Mouse (Mus musculus): ENCODE data around the gene Gm37240.

The Gm37240 gene

GRCm38 (mm10) chr3:85679312-85679933 lies 207.9 kb downstream of the Gm37240 start:
- no peak for DNase-seq (ENCODE audit: low spot score)

GRCm38 (mm10) chr3:85677952-85678351 lies 209.4 kb downstream of the Gm37240 start:
- no peak for DNase-seq (ENCODE audit: low spot score)

GRCm38 (mm10) chr3:85677133-85677532 lies 210.2 kb downstream of the Gm37240 start:
- no peak for DNase-seq (ENCODE audit: low spot score)

GRCm38 (mm10) chr3:85669844-85670243 lies 217.5 kb downstream of the Gm37240 start:
- DNase-seq (ENCODE audit: low spot score): no peak

GRCm38 (mm10) chr3:85667683-85668082 lies 219.6 kb downstream of the Gm37240 start:
- DNase-seq (ENCODE audit: low spot score): no peak

- no peak for DNase-seq (ENCODE audit: low spot score)
Observed at GRCm38 (mm10) chr3:85666736-85667135, 220.6 kb downstream of the Gm37240 start.

- no peak for DNase-seq (ENCODE audit: low spot score)
Observed at GRCm38 (mm10) chr3:85666166-85666565, 221.2 kb downstream of the Gm37240 start.

- DNase-seq (ENCODE audit: low spot score): no peak
Observed at GRCm38 (mm10) chr3:85664591-85665171, 222.6 kb downstream of the Gm37240 start.

- no peak for DNase-seq (ENCODE audit: low spot score)
Observed at GRCm38 (mm10) chr3:85663826-85664225, 223.5 kb downstream of the Gm37240 start.

GRCm38 (mm10) chr3:85661926-85662813 lies 225.1 kb downstream of the Gm37240 start:
- DNase-seq (ENCODE audit: low spot score): no peak

GRCm38 (mm10) chr3:85659681-85660080 lies 227.6 kb downstream of the Gm37240 start:
- DNase-seq (ENCODE audit: low spot score): no peak

GRCm38 (mm10) chr3:85655538-85655937 lies 231.8 kb downstream of the Gm37240 start:
- DNase-seq (ENCODE audit: low spot score): no peak

- peak; percentile 37 for DNase-seq (ENCODE audit: low spot score)
Observed at GRCm38 (mm10) chr3:85652727-85653665, 234.3 kb downstream of the Gm37240 start.

- no peak for DNase-seq (ENCODE audit: low spot score)
Observed at GRCm38 (mm10) chr3:85649176-85649575, 238.1 kb downstream of the Gm37240 start.

- no peak for DNase-seq (ENCODE audit: low spot score)
Observed at GRCm38 (mm10) chr3:85645517-85646004, 241.8 kb downstream of the Gm37240 start.

GRCm38 (mm10) chr3:85644814-85645213 lies 242.5 kb downstream of the Gm37240 start:
- no peak for DNase-seq (ENCODE audit: low spot score)

- DNase-seq (ENCODE audit: low spot score): no peak
Observed at GRCm38 (mm10) chr3:85641751-85642150, 245.6 kb downstream of the Gm37240 start.

GRCm38 (mm10) chr3:85636716-85637447 lies 250.4 kb downstream of the Gm37240 start:
- DNase-seq (ENCODE audit: low spot score): no peak

- DNase-seq (ENCODE audit: low spot score): no peak
Observed at GRCm38 (mm10) chr3:85635591-85635990, 251.7 kb downstream of the Gm37240 start.

- no peak for DNase-seq (ENCODE audit: low spot score)
Observed at GRCm38 (mm10) chr3:85635126-85635419, 252.2 kb downstream of the Gm37240 start.

Data from MN1 (cell line).